Mouse (Mus musculus): ENCODE results near the gene Taf10.

Taf10 gene

DNA sequence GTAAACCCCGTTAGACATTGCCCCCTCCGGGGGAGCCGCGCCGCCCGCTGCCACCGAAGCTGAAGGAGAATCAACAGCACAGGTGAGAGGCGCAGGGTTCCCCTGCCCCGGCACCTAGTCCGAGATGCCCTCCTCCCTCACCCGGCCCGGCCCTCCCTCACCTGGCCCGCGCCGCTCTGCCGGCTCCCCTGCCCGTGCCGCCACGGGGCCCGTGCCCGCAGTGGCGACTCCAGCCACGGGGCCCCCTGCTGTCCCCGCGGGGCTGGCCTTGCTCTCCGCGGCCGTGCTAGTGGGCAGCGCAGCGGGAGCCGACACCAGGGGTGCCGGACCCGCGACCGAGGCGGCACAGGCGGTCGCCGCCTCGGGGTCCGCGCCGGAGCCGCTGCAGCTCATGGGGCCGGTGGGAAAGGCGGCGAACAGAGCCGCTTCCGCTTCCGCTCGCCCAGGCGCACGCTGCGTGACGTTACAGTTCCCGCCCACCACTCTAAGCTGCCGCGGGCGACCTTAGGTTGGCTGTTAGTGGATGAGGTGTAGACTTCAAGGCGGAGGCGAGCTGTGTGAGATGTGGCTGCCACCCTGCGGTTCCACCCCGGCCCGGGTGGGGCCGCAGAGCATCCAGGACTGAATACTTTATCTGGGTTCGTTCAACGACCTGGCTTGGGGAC is at the start of gene Taf10:
Gene Taf10 (minus strand): TSS at position 436 of the 665 bp plus-strand sequence.
- DNase-seq (ENCODE audit: low read depth), result peak; percentile 91

DNA sequence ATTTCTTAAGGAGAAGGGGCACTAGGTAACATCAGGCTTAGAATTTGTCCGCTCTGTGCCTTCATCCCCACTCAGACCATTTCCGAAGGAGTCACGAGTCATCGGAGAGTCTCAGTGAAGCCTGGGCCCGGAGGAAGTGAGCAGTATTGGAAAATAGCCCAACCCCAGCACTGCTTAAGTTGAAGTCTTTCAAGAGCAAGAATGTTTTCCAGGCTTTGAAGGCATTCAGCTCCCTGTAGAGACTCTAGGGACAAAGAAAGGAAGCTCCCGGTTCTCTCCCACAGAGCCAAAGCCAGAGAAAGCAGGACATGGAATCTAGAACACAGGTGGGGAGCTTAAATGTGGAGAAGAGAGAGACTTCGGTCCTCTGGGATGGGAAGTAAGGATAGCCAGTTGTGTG is 49.5 kb upstream of the Taf10 start:
- DNase-seq (ENCODE audit: low read depth), result peak; percentile 52

DNA sequence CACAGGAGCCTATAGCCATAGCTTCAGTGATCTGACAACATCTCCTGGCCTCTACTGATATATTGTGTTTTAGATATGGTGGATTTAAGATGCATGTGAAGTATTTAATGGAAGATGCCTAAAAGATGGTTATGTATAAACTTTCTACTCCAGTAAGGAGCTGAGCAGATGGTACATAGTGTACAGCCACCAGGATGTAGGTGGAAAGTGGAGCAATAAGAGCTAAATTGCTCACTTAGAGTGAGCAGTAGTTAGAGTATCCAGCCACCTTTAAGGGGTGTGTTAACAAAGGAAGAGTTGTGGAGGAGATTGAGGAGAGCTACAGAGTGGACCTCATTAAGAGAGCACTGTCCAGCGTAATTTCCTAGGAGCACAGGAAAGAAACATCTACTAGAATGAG is 47.0 kb upstream of the Taf10 start:
- no peak for DNase-seq (ENCODE audit: low read depth)

DNA sequence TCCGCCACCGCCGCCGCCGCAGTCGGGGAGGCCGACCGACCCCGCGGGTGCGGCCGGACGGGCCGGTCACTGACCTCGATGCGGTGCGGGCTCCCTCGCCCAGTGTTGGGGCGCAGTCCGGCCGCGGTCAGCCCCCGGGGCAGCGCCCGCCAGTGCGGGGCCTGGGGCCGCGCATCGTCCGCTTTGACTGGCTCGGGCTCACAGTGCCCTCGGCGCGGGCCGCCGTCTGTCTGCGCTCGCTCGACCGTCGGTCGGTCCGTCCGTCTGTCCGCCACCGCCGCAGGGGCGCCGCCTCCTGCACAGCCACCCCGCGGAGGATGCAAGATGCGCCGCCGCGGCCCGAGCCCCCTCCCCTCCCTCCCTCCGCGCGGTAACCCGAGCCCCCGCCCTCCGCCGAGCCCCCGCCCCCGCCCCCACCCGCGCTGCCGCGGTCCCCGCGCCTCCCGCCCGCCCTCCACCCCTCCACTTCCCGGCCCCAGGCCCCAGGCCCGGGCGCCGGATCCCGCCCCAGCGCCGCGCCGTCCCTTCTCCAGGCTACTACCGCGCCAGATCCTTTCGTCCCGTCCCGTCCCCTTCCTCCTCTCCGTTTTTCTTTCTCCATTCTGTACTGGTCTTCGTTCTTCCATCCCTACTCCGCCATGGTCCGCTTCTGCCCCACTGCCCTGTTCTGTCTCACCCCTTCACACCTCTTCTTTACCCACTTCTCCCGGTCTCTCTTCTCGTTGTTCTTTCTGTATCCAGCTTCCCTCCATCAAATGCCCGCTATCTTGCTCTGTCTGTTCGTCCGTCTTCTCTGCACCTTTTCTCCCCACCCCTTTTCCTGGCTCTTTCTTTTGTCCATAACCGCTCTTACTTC is 43.4 kb upstream of the Taf10 start, which contains the start of gene Dchs1:
Gene Dchs1 (minus strand): TSS at position 370 of the 856 bp plus-strand sequence.
- no peak for DNase-seq (ENCODE audit: low read depth)

DNA sequence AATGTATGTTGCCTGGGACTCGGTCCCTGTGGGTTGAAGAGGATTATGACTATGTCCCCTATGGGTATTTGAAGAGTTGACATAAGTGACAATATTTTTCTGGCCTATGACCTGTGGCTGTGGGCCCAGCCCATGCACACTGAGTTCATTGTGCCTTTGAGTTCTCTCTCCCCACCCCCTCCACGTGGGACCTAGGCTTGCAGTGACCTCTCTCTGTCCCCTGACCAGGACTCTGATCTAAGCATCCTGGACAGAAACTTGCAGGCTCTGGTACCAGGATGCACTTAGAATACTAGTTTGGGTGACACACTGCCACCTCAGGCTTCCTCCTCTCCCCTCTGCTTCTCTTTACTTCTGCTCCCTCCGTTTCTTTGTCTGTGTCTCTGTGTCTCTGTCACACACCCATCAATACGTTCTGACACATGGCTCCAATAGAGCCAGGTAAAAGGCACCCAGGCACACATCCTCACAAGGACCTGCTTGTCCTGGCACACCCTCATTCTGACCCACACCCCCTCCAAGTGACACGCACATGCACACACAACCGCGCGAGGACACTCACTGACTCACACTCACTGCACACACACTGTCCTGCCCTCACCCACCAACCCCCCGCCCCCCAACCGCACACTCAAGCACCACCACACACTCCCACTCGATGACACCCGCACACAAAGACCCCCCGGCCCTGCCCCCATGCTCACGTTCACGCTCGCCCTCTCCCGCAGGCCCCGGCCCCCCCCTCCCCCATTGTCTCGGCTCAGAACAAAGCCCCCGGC is 42.5 kb upstream of the Taf10 start:
- no peak for DNase-seq (ENCODE audit: low read depth)

DNA sequence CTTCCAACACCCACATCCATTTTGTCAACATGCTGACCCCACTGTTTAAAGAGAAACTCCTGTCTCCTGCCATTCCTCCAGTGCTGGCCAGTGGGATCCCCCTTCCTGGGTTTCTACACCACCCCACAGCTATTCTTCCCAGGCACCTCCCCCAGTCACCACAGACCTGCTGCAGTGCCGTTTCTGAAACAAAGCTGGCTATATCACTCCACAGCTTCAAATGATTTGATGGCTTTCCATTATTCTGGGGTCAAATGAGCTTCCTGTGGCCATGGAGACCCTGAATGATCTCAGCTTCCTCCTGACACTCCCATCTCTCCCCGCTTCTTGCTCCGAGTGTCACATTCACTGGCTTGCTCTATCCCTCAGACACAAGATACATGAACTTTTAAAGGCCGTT is 40.4 kb upstream of the Taf10 start:
- no peak for DNase-seq (ENCODE audit: low read depth)

DNA sequence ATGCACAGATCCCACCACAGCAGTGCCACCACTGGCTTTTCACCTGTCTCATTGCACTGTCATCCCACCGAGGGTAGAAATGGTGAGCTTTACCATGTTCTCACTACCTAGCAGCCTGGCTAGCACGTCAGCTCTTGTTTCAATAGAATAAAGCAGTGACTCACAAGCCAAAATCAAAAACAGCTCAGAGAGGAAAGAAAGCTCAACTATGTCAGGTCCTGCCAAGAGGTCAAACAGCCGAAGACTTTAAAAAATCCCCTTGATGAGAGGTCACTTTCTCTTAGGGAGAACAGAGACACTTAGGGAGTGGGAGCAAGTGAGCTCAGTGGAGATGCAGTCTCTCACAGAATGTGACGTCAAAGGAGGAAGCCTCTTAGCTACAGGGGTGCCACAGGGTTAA is 39.7 kb upstream of the Taf10 start:
- DNase-seq (ENCODE audit: low read depth), result peak; percentile 47

DNA sequence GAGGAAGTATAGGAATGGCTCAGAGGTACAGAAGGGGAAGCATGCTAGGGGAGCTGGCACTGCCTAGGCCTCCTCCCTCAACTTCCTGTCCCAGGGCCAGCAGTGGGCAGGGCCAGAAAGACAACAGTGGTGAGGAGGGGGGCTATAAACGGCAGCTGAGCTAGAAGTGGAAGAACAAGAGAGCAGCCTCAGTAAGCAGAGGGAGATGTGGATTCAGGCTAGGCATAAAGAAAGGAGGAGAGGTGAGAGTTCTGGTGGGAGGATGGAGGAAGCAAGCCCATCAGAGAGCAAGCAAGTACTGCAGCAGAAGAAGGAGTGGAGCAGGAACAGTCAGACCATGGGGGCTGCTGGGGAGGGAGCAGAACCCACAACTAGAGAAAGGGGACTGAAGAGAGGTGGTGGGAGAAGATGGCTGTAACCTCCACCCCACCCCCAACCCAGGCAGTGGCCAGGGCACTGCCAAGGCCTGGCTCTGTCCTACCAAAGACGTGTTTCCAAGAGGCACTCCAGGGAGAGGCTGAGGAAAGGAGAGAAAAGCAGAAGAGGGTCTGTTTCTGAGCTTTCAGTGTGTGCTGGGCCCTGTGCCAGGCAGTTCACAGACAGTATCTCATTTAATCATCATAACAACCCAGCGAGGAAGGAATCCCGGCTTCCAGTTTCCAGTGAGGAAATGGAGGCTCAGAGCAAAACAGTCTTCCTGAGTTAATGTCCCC is 34.5 kb upstream of the Taf10 start:
- DNase-seq (ENCODE audit: low read depth), result peak; percentile 83

DNA sequence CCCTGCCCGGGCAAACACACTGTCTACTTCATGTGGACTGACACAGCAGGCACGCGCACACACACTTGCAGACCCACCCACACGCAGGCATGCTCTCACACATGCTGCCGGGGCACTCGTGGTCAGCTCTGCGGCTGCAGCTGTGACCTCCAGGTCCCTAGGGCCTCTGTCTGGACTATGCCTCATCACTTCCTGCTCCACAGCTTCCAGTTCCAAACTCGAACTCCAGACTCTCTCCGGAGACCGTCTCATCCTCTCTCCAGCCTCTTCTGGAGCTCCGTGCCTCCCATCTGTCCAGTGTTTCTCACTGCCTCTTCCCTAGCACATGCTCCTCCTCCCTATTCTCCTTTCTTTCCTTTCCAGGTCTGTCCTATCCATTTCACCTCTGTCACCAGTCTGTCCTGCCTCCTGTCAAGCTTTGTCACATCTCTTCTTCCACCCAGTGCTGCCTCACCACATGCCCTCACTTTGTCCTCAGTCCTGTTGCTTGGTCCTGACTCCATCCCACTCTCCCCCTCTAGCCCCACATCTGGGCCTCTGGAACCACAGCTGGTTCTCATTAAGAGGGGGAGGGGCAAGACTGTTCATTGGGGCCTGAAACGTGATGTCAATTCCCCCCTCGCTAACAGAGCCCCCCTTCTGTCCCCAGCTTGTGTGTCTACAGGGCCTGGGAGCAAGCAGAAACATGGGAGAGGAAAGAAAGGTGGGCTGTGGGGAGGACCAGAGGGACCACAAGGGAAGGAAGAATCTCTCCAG is 33.8 kb upstream of the Taf10 start:
- DNase-seq (ENCODE audit: low read depth), result peak; percentile 91

DNA sequence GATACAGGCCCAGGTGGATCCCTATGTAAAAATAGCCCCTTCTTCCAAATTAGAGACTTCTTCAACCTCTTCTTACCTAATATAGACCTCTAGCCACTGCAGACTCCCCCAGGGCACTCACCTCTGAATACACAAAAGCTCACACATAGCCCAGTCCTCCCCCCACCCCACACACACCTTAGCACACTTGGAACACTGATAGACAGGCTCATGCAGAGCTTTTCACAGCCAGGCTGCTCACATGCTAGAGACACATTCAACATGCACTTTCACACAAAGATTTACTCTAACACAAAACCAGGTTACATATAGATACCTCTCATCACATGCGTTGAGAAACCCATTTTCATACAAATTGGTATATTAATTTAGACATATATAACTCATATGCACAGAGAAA is 33.2 kb upstream of the Taf10 start:
- DNase-seq (ENCODE audit: low read depth), result no peak

DNA sequence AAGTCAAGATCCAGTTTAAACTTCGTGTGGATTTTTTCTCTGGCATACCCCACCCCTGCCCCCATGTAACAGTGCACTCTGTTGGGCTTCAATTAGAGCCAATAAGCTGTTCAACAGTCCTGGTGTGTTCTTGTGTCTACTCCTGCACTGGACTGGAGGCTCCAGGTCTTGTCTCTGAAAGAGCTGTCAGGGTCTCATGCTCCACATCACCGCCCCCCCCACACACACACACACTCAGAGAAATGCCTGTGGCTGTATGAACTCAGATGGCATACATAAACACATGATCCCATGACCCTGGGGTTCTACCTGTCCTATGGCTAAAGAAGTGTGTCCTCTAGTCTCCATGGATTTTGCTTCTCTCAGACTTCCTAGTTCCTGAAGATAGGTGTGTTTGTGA is 31.9 kb upstream of the Taf10 start:
- no peak for DNase-seq (ENCODE audit: low read depth)

DNA sequence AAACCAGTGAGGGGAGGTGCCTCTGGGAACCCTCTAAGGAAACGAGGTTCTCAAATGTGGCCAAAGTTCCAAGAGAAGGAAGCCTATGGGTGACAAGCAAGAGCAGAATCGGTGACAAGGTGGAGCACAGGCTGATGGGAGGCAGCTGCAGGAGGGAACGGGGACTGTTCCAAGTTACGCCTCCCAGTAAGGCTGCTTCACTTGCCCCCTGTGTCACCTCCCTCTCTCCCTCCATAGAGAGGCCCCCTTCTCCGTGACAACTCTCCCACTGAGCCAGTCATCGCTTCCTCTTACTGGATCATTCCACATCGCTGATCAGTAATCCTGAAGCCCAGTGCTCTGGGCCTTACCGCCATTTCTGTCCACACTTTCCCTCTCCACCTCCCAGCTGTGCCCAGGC is 30.5 kb upstream of the Taf10 start:
- no peak for DNase-seq (ENCODE audit: low read depth)

DNA sequence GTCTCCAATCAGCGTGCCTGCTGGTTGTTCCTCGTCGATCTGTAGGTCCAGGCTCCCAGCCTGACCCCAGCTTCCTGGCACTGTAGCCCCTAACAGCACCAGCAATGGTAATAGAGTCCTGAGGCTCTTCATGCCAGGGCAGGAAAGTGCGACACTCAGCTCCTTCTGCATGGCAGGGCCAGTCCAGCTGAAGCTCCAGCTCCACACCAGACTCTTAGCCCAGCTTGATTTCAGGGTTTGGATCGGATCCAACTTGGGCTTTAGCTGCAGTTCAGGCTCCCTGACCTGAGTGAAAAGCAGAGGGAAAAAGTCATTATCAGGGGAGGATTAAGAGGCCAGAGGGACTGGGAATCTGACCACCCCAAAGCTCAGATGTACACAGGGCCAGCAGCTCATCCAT is 28.9 kb upstream of the Taf10 start:
- no peak for DNase-seq (ENCODE audit: low read depth)

DNA sequence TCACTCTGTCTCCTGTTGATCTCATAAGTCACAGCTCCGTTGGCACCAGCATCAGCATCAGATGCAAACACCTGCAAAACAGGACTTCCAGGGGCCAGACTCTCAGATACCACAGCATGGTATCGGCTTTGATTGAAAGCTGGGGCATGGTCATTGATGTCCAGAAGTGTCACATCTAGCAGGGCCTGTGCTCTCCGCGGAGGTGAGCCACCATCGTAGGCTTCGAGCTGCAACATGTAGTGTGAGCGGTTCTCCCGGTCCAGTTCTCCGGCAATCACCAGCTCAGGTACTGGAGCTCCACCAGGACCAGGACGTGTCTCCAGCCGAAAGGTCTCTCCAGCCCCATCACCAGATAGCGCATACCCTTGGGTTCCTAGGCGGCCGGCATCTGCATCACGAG is 28.2 kb upstream of the Taf10 start:
- no peak for DNase-seq (ENCODE audit: low read depth)

DNA sequence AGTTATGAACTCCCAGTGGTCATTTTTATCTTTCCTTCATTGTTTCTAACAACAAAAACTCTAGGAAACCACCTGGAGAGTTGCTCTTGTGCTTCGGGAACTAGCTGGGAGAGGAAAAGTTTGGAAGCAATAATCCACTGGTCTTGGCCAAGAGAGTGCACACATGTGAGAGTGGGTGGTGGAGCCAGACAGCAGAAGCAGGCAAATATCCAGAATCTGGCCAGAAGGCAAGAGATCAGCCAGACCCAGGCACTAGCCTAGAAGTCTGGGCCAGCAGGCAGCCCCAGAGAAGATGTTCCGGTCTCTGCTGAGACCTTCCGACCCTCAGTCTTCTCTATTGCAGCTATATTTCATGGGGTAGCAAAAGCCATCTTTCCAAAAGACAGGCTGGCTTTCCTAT is 25.8 kb upstream of the Taf10 start:
- peak; percentile 33 for DNase-seq (ENCODE audit: low read depth)

DNA sequence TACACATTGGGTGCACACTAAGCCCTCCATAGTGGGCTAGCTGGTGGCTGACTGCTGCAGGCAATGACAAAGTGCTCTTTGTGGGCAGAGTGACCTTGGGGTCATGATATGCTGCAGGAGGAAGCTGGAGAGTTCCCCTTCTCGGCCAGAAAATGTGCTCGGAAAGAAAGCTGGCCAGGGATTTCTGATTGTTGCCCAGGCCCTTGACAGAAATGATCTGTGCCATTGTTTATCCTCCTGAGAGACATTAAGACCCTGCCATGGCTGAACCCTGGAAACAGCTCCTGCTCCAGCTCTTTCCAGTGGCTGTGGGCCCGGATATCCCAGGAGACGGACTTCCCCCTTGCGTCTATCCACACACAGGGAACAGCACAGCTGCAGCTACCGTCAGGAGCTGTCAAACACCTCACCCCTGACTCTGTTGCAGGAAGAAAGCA is 23.6 kb upstream of the Taf10 start:
- no peak for DNase-seq (ENCODE audit: low read depth)

DNA sequence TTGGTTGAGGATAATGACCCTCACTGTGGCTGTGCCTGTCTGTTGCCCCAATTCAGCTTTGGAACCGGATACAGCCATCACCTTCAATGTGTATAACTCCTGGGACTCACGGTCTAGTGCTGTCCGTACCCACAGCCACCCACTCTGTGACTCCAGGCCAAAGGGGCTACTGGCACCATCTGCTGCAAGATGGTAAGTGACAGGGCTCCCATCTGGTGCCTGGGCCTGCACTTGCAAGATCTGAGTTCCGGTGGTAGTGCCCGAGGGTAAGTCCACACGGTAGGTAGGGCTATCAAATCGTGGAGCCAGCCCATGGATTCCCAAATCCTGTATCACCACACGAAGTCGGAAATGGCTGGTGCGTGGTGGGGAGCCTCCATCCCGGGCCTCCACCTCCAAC is 20.2 kb upstream of the Taf10 start:
- DNase-seq (ENCODE audit: low read depth), result no peak

DNA sequence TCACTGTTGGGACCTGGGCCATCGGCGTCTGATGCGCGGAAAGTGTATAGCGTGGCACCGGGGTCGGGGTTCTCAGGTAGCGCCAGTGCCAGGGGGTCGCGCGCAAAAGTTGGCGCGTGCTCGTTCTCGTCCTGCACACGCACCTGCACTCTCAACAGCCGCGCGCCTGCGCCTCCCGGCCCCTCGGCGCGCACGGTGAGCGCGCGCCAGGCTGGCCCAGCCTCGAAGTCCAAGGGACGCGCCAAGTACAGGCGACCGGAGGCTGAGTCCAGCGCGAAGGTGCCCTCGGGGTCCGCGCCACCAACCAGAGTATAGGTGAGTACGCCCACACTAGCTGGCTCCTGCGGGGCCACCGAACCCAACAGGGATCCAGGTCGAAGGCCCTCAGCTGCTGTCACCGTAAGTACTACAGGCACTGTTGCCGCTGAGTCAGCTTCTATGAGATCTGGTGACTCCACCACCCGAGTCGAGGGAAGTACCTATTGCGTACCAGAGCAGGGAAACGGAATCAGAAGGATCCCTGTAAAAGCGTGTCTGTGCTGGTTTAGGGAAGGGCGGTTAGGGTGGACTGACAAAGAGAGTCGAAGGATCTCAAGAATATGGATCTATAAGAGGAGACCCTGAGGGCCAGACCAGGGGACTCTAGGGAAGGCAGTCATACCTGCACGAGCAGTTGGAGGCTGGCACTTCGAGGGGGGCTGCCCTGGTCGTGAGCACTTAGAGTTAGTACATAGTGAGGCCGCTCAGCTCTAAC is 18.5 kb upstream of the Taf10 start:
- DNase-seq (ENCODE audit: low read depth), result no peak

DNA sequence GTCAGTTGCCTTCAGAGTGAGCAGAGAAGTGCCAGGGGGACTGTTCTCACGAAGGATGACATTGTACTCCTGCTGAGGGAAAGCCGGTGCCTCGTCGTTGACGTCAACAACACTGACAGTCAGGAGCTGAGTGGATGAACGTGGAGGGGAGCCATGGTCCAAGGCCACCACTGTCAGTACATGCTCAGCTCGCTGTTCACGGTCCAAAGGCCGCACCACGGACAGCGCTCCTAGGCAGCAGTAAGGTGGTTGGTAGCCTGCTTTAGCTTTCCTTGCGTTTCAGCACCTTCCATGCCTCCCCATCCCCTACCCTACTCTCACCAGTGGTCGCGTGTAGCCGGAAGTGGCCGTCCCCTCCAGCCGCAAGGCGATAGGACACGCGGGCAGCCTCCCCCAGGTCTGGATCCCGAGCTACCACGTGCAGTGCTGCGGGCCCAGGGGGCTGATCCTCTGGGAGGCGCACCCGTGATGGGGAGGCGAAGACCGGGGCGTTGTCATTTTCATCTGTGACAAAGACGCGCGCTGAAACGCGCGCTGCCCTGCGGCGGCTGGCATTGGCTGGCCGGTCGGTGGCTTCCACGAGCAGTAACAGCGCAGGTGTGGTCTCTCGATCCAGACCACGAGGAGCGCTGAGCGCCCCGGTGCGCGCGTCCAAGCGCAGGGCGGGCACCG is 17.8 kb upstream of the Taf10 start:
- no peak for DNase-seq (ENCODE audit: low read depth)

DNA sequence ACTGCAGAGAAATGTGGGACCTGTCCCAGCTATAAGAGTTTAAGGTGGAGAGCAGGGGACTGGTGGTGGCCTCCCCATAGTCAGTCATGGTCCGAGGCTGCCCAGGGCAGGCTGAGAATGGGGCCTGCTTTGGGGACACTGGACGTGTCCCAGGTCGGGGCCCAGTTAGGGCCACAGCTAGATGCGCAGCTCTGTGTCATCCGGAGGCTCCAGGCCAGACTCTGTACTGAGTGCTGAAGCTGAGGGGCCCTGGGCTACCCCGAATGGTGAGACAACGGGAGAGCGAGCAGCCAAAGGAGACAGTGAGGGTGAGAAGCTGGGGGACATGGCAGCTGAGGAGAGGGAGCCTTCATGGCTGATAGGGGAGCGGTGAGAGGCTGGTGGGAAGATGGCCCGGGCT is 9.1 kb upstream of the Taf10 start:
- no peak for DNase-seq (ENCODE audit: low read depth)

Data from NIH3T3 (cell line).